Mouse (Mus musculus): ENCODE results near the gene Plekho2.

- TF ChIP-seq POLR2A (IDR thresholded peaks at IDR 0.05; ENCODE audit: extremely low read depth, insufficient read depth, low read length) (no peak), CTCF (IDR thresholded peaks at IDR 0.05; ENCODE audit: low read depth, low read length) (no peak)
Observed at GRCm38 (mm10) chr9:65586406-65587269, 6.8 kb upstream of the Plekho2 start, which contains the start of gene Pif1.

Data from liver, adult 2 months (tissue).